Mouse (Mus musculus): ENCODE measurements at regions not wholly inside any gene's neighbourhood (a gene's known extent, or its start where the extent isn't known, plus 50 kb on each side); places are given as distances from the start of the nearest gene placed in this dataset.

DNA sequence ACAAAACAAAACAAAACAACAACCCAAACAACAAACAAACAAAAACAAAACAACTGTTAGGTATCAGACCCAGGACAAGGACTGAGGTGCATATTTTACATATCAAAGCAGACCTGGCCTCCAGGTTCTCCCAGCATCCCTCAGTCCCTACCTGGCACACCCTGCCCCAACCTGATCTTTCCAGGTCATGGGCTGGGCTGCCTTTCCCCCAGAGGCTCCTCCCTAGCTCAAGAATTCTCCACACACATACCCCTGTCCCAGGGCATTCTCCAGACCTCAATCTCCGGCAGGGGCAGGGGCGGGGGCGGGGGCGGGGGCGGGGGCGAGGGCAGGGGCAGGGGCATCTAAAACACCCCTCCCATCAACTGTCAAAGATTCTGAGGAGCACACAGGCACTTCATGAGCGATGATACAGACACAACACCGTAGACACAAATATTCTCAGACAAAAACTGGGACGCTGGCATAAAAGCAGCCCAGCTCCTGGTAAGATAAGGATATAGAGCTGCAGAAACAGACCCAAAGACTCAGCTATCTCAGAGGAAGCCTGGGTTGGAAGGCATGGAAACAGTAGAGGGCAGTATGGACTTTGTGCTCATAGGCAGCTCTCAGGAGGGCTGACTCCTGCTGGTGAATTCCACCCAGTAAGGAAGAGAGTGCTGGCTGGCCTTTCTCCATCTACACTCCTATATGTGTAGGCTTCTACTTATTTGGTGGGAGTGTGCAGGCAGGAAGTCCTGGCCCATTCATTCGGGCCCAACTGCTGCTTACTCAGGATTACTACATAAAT is 337.7 kb upstream of the Nr5a2 start:
- no peak for DNase-seq
- H3K36me3 ChIP-seq (ENCODE audit: control insufficient read depth, insufficient read depth, low read length) = no peaks in the 10 kb centered on the region
- 33% methylated on average over 10 of the region's 10 CpGs for WGBS
- no peaks in the 10 kb centered on the region for H3K4me1 ChIP-seq (ENCODE audit: control insufficient read depth, insufficient read depth, low read length)
- TF ChIP-seq CTCF (IDR thresholded peaks at IDR 0.05) (0 out of 2 replicates have a peak, but pooled peaks have one; percentile 11), POLR2A (IDR thresholded peaks at IDR 0.05; ENCODE audit: insufficient read depth, low read depth, low read length) (no peak)
- no peak overlapping the region for H3K27ac ChIP-seq
- no peak overlapping the region for H3K9ac ChIP-seq (ENCODE audit: low read depth, low read length)
- H3K4me3 ChIP-seq = no peak overlapping the region
- H3K79me2 ChIP-seq (replicated peaks; ENCODE audit: control insufficient read depth, insufficient read depth, low read length) = no peaks in the 10 kb centered on the region
- no peaks in the 10 kb centered on the region for H3K27me3 ChIP-seq (ENCODE audit: control insufficient read depth, insufficient read depth, low read length)
- intact Hi-C loops (cut with DNase I) = no loop called here

DNA sequence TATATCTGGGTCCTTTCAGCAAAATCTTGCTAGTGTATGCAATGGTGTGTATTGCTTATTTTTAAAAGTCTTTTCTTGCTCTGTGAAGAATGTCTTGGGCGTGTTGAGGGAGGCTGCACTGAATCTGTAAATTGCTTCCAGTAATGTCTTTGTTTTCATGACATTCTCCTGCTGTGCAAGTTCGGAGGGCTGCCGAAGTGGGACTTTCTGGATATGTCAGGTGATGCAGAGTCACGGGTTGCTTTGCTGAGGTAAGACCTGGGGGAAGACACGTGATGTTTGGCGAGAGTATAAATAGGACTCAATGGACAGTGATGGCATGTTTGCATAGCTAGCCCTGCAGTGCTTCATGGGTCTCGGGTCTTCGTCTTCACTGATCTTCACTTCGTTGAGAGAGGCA is 329.2 kb upstream of the Nr5a2 start:
- no peak overlapping the region for H3K9ac ChIP-seq (ENCODE audit: low read depth, low read length)
- no peak overlapping the region for H3K27ac ChIP-seq
- DNase-seq = no peak
- H3K4me3 ChIP-seq = no peak overlapping the region
- TF ChIP-seq POLR2A (IDR thresholded peaks at IDR 0.05; ENCODE audit: insufficient read depth, low read depth, low read length) (no peak), CTCF (IDR thresholded peaks at IDR 0.05) (no peak), EP300 (IDR thresholded peaks at IDR 0.05; ENCODE audit: insufficient read depth, low read depth, low read length) (no peak)
- WGBS = 90% methylated on average over 9 of the region's 9 CpGs
- H3K27me3 ChIP-seq (ENCODE audit: control insufficient read depth, insufficient read depth, low read length) = no peaks in the 10 kb centered on the region
- intact Hi-C loops (cut with DNase I) = no loop called here
- H3K4me1 ChIP-seq (ENCODE audit: control insufficient read depth, insufficient read depth, low read length) = no peaks in the 10 kb centered on the region
- no peaks in the 10 kb centered on the region for H3K79me2 ChIP-seq (replicated peaks; ENCODE audit: control insufficient read depth, insufficient read depth, low read length)
- no peaks in the 10 kb centered on the region for H3K36me3 ChIP-seq (ENCODE audit: control insufficient read depth, insufficient read depth, low read length)

DNA sequence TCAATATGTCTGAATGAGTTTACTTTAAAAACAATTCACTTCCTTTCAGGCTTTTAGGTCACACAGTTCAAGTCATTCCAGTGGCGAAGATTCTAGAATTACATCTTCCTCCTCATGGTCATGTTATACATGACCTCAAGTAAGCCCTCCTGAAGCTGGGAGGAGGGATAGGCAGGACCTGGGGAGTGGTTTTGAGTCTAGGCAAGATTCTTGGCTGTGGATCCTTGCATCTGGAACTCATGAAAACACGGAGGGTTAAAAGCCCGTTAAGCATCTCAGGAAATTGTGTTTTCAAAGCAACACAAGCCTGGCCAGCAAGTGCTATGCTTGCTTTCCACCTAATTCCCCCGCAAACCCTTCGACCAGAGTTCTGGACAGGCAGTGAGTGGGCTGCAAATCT is 323.0 kb upstream of the Nr5a2 start:
- Histone ChIP-seq H3K27me3 (ENCODE audit: control insufficient read depth, insufficient read depth, low read length) (no peaks in the 10 kb centered on the region), H3K79me2 (replicated peaks; ENCODE audit: control insufficient read depth, insufficient read depth, low read length) (no peaks in the 10 kb centered on the region), H3K4me1 (ENCODE audit: control insufficient read depth, insufficient read depth, low read length) (no peaks in the 10 kb centered on the region), H3K36me3 (ENCODE audit: control insufficient read depth, insufficient read depth, low read length) (no peaks in the 10 kb centered on the region), H3K4me3 (no peak overlapping the region), H3K27ac (no peak overlapping the region), H3K9ac (ENCODE audit: low read depth, low read length) (no peak overlapping the region)
- no peak for DNase-seq
- intact Hi-C loops (cut with DNase I) = no loop called here
- WGBS = 55% methylated on average over 5 of the region's 5 CpGs
- TF ChIP-seq EP300 (IDR thresholded peaks at IDR 0.05; ENCODE audit: insufficient read depth, low read depth, low read length) (no peak), CTCF (IDR thresholded peaks at IDR 0.05) (no peak), POLR2A (IDR thresholded peaks at IDR 0.05; ENCODE audit: insufficient read depth, low read depth, low read length) (no peak)

DNA sequence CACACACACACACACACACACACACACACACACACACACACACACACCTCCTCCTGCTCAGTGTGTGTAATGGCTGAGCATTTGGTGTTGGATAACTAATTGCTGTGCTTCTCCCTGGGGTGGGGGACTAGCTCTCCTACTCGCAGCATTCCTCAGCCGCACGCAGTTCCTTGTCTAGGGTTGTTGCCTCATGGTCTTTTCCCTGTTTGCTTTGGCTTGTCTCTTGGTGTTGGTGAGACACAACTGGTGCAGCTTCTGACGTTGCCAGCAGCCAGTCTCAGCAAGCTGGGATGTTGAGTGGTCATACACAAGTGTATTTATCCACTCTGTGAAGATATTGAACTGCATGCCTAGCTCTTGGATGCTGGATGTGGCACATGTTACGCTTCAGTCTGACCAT is 322.2 kb upstream of the Nr5a2 start:
- H3K4me3 ChIP-seq = no peak overlapping the region
- no peaks in the 10 kb centered on the region for H3K36me3 ChIP-seq (ENCODE audit: control insufficient read depth, insufficient read depth, low read length)
- DNase-seq = no peak
- no peaks in the 10 kb centered on the region for H3K79me2 ChIP-seq (replicated peaks; ENCODE audit: control insufficient read depth, insufficient read depth, low read length)
- H3K4me1 ChIP-seq (ENCODE audit: control insufficient read depth, insufficient read depth, low read length) = no peaks in the 10 kb centered on the region
- H3K27ac ChIP-seq = no peak overlapping the region
- 61% methylated on average over 5 of the region's 5 CpGs for WGBS
- intact Hi-C loops (cut with DNase I) = no loop called here
- no peak overlapping the region for H3K9ac ChIP-seq (ENCODE audit: low read depth, low read length)
- H3K27me3 ChIP-seq (ENCODE audit: control insufficient read depth, insufficient read depth, low read length) = no peaks in the 10 kb centered on the region
- no peak for TF ChIP-seq POLR2A (IDR thresholded peaks at IDR 0.05; ENCODE audit: insufficient read depth, low read depth, low read length)
- no peak for TF ChIP-seq CTCF (IDR thresholded peaks at IDR 0.05)
- TF ChIP-seq EP300 (IDR thresholded peaks at IDR 0.05; ENCODE audit: insufficient read depth, low read depth, low read length) = no peak

DNA sequence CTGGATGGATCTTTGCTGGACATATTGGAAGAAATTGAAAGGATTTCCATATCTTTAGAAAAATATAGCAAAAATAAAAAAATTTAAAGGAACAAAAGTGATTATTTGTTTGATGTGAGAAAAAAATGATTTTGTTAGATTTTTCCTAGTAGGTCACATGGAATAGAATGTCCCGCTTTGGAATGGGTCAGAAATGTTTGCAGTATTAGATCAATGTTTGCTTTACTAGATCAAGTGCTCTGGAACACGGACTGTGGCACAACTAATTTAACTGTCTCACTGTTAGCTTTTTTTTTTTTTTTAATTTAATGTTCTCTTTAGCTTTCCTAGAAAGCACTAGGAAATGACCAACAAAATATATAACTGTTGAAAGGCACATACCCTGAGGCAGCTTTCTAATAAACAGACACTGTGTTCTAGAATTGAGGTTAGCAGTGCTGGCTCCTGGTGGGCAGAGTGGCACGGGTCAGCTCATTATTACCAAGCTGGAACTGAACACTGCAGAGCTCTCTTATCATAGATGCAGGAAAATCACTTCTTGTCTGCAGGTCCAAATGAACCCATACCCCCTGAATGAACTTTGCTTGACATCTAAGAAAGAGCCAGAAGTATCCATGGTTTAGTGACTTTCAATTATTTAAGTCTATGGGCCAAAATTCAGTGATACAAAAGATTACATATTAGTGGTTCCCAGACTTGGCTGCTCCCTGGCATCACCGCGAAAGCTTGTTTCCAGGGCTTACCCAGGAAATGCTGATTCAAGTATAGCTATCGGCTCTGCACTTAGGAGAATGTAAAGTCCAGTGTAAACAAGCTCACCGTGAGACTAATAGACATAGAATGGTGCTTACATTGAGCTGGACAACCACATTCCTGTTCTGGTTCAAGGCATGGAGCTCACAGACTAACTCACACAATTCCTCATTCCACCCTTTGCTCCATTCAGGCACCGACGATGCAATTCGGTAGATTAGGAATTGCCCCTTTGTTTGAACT is 320.4 kb upstream of the Nr5a2 start:
- Histone ChIP-seq H3K79me2 (replicated peaks; ENCODE audit: control insufficient read depth, insufficient read depth, low read length) (no peaks in the 10 kb centered on the region), H3K9ac (ENCODE audit: low read depth, low read length) (no peak overlapping the region), H3K4me3 (no peak overlapping the region), H3K27ac (no peak overlapping the region), H3K27me3 (ENCODE audit: control insufficient read depth, insufficient read depth, low read length) (no peaks in the 10 kb centered on the region), H3K36me3 (ENCODE audit: control insufficient read depth, insufficient read depth, low read length) (no peaks in the 10 kb centered on the region), H3K4me1 (ENCODE audit: control insufficient read depth, insufficient read depth, low read length) (no peaks in the 10 kb centered on the region)
- 76% methylated on average over 10 of the region's 10 CpGs for WGBS
- DNase-seq = no peak
- intact Hi-C loops (cut with DNase I) = no loop called here
- TF ChIP-seq CTCF (IDR thresholded peaks at IDR 0.05) (no peak), EP300 (IDR thresholded peaks at IDR 0.05; ENCODE audit: insufficient read depth, low read depth, low read length) (no peak)

DNA sequence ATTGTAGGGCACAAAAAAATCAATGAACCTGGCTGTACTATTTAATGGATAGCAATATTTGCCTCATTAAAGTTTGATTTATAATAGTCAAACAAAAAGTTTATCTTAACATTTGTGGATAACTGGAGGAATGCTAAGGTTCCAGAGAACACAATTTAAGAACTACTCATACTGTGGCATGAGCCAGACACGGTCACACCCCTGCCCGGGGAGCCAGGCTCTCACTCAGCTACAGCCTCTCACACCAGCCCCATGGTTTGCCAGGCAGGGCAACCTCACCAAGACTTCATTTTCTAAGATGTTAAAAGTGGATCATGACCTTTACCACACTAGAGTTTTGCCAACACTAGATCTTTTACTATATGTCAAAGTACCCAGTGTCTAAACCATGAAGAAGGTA is 319.7 kb upstream of the Nr5a2 start:
- 91% methylated on average over 2 of the region's 2 CpGs for WGBS

More for the DNA sequence above, 319.7 kb upstream of the Nr5a2 start:
- Histone ChIP-seq H3K79me2 (replicated peaks; ENCODE audit: control insufficient read depth, insufficient read depth, low read length) (no peaks in the 10 kb centered on the region), H3K4me1 (ENCODE audit: control insufficient read depth, insufficient read depth, low read length) (no peaks in the 10 kb centered on the region), H3K9ac (ENCODE audit: low read depth, low read length) (no peak overlapping the region), H3K36me3 (ENCODE audit: control insufficient read depth, insufficient read depth, low read length) (no peaks in the 10 kb centered on the region), H3K27ac (no peak overlapping the region), H3K4me3 (no peak overlapping the region), H3K27me3 (ENCODE audit: control insufficient read depth, insufficient read depth, low read length) (no peaks in the 10 kb centered on the region)
- DNase-seq = no peak
- TF ChIP-seq POLR2A (IDR thresholded peaks at IDR 0.05; ENCODE audit: insufficient read depth, low read depth, low read length) (no peak), EP300 (IDR thresholded peaks at IDR 0.05; ENCODE audit: insufficient read depth, low read depth, low read length) (no peak), CTCF (IDR thresholded peaks at IDR 0.05) (no peak)
- intact Hi-C loops (cut with DNase I) = no loop called here
